Mouse (Mus musculus): ENCODE measurements around the gene Sod3. TPM values are rescaled to one million over a fixed set of nuclear protein-coding genes. Genes with fewer than 3 reads are reported as not detected.

The Sod3 gene
- total and polyA plus RNA-seq, 3 experiments = not detected

- H3K4me3 ChIP-seq (ENCODE audit: control insufficient read depth in 1 of 2, insufficient read depth in 1 of 2, low read depth in 2 of 2, low read length in 2 of 2) = no peak overlapping the region
- H3K27ac ChIP-seq (ENCODE audit: control insufficient read depth, low read depth, low read length) = no peak overlapping the region
- H3K9me3 ChIP-seq (replicated peaks; ENCODE audit: insufficient read depth, low read length) = no peaks in the 10 kb centered on the region
- no peaks in the 10 kb centered on the region for H3K4me1 ChIP-seq (ENCODE audit: control insufficient read depth in 1 of 2, insufficient read depth in 2 of 2, low read length in 2 of 2)
- H3K36me3 ChIP-seq (ENCODE audit: control insufficient read depth in 1 of 2, insufficient read depth in 2 of 2, low read length in 2 of 2) = no peaks in the 10 kb centered on the region
- no peak for DNase-seq (ENCODE audit: low read depth, low spot score)
- no peaks in the 10 kb centered on the region for H3K79me2 ChIP-seq (ENCODE audit: control insufficient read depth, insufficient read depth, low read length, poor library complexity)
- no peak overlapping the region for H3K9ac ChIP-seq (ENCODE audit: control insufficient read depth, low read depth, low read length, poor library complexity, severe bottlenecking)
- no peak for TF ChIP-seq CTCF (IDR thresholded peaks at IDR 0.05 in 2 of 3, conservative IDR thresholded peaks at IDR 0.05 in 1 of 3; ENCODE audit: control insufficient read depth in 1 of 3, insufficient read depth in 1 of 3, low read depth in 2 of 3, low read length in 3 of 3, poor library complexity in 1 of 3, severe bottlenecking in 1 of 3)
- TF ChIP-seq ETS1 (IDR thresholded peaks at IDR 0.05; ENCODE audit: low read depth, low read length) = no peak
- no peak for TF ChIP-seq POLR2A (IDR thresholded peaks at IDR 0.05; ENCODE audit: control insufficient read depth in 1 of 2, insufficient read depth in 1 of 2, low read depth in 1 of 2, low read length in 2 of 2, poor library complexity in 1 of 2)
- TF ChIP-seq RAD21 (IDR thresholded peaks at IDR 0.05; ENCODE audit: low read depth, low read length) = no peak
- TF ChIP-seq E2F4 (IDR thresholded peaks at IDR 0.05; ENCODE audit: borderline replicate concordance, low read depth, low read length) = no peak
- TF ChIP-seq GABPA (IDR thresholded peaks at IDR 0.05; ENCODE audit: low read depth, low read length) = no peak
- TF ChIP-seq MYC (IDR thresholded peaks at IDR 0.05; ENCODE audit: low read depth, low read length) = no peak
- no peak for TF ChIP-seq MAFK (IDR thresholded peaks at IDR 0.05; ENCODE audit: borderline replicate concordance, low read depth, low read length)
- no peak for TF ChIP-seq BHLHE40 (IDR thresholded peaks at IDR 0.05; ENCODE audit: borderline replicate concordance, low read depth, low read length)
- no peak for TF ChIP-seq POLR2AphosphoS5 (IDR thresholded peaks at IDR 0.05; ENCODE audit: borderline replicate concordance, low read depth, low read length)
- TF ChIP-seq CHD2 (IDR thresholded peaks at IDR 0.05; ENCODE audit: low read length) = no peak
- no peak for TF ChIP-seq CHD1 (IDR thresholded peaks at IDR 0.05; ENCODE audit: low read depth, low read length)
- no peak for TF ChIP-seq GATA1 (IDR thresholded peaks at IDR 0.05; ENCODE audit: low read depth, low read length)
- TF ChIP-seq ZMIZ1 (IDR thresholded peaks at IDR 0.05; ENCODE audit: low read depth, low read length) = no peak
- no peak for TF ChIP-seq ZC3H11A (IDR thresholded peaks at IDR 0.05; ENCODE audit: low read depth, low read length)
- TF ChIP-seq SIN3A (IDR thresholded peaks at IDR 0.05; ENCODE audit: low read length) = no peak
- no peak for TF ChIP-seq JUND (IDR thresholded peaks at IDR 0.05; ENCODE audit: low read depth, low read length)
- no peak for TF ChIP-seq RCOR1 (IDR thresholded peaks at IDR 0.05; ENCODE audit: low read depth, low read length)
- H3K27me3 ChIP-seq (ENCODE audit: control insufficient read depth in 1 of 2, insufficient read depth in 2 of 2, low read length in 2 of 2) = no peaks in the 10 kb centered on the region; a peak in 1 of 4 replicates
Observed at GRCm38 (mm10) chr5:52339134-52339533, 24.5 kb upstream of the Sod3 start.

DNA sequence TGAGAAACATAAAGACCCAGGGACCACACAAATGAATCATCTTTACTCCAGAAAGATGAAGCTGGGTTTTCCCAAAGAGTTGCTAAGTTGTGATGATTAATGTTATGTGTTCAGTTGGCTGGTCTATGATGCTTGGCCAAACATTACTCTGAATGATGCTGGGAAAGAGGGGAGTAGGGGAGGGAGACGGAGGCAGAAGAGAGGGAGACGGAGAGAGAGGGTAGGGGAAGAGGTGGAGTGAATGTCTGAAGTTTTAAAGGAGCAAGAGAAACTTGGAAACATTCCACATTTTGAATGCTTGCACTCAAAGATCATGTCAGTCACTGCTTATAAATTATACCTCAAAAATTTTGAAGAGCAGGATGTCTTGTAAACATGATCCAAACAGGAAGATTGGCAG is 16.7 kb upstream of the Sod3 start:
- no peak overlapping the region for H3K27ac ChIP-seq (ENCODE audit: control insufficient read depth, low read depth, low read length)
- H3K9ac ChIP-seq (ENCODE audit: control insufficient read depth, low read depth, low read length, poor library complexity, severe bottlenecking) = no peak overlapping the region
- no peak for DNase-seq (ENCODE audit: low read depth, low spot score)
- H3K4me3 ChIP-seq (ENCODE audit: control insufficient read depth in 1 of 2, insufficient read depth in 1 of 2, low read depth in 2 of 2, low read length in 2 of 2) = no peak overlapping the region
- no peaks in the 10 kb centered on the region for H3K79me2 ChIP-seq (ENCODE audit: control insufficient read depth, insufficient read depth, low read length, poor library complexity)
- H3K9me3 ChIP-seq (replicated peaks; ENCODE audit: insufficient read depth, low read length) = no peaks in the 10 kb centered on the region
- H3K4me1 ChIP-seq (ENCODE audit: control insufficient read depth in 1 of 2, insufficient read depth in 2 of 2, low read length in 2 of 2) = no peaks in the 10 kb centered on the region
- TF ChIP-seq RAD21 (IDR thresholded peaks at IDR 0.05; ENCODE audit: low read depth, low read length) = no peak
- no peak for TF ChIP-seq TAL1 (IDR thresholded peaks at IDR 0.05; ENCODE audit: low read length)
- no peak for TF ChIP-seq RCOR1 (IDR thresholded peaks at IDR 0.05; ENCODE audit: low read depth, low read length)
- TF ChIP-seq MAZ (IDR thresholded peaks at IDR 0.05; ENCODE audit: low read depth, low read length) = no peak
- no peak for TF ChIP-seq ZMIZ1 (IDR thresholded peaks at IDR 0.05; ENCODE audit: low read depth, low read length)
- TF ChIP-seq MXI1 (IDR thresholded peaks at IDR 0.05; ENCODE audit: low read depth, low read length) = no peak
- no peak for TF ChIP-seq BHLHE40 (IDR thresholded peaks at IDR 0.05; ENCODE audit: borderline replicate concordance, low read depth, low read length)
- no peak for TF ChIP-seq MYC (IDR thresholded peaks at IDR 0.05; ENCODE audit: low read depth, low read length)
- no peak for TF ChIP-seq HCFC1 (IDR thresholded peaks at IDR 0.05; ENCODE audit: low read depth, low read length)
- no peaks in the 10 kb centered on the region for H3K36me3 ChIP-seq (ENCODE audit: control insufficient read depth in 1 of 2, insufficient read depth in 2 of 2, low read length in 2 of 2)
- H3K27me3 ChIP-seq (ENCODE audit: control insufficient read depth in 1 of 2, insufficient read depth in 2 of 2, low read length in 2 of 2) = no peaks in the 10 kb centered on the region

All from MEL (cell line).